Mouse (Mus musculus) heart, postnatal 25 days (tissue): ENCODE measurements around the gene Etl4. TPM values are rescaled to one million over a fixed set of nuclear protein-coding genes. Genes with fewer than 3 reads are reported as not detected.

Source experiments
- DNase-seq: peaks from one replicate; pipeline ENCODE4 v3.0.0; 2022; ENCODE audit warnings: low spot score
- intact Hi-C: fragments of 180-260 bp; cut with DNase I; formaldehyde crosslinking; loops from one replicate; pipeline ENCODE4 v1.15.1; 2025
- total RNA-seq, 2 experiments: library from RNA; stranded (reverse); gene quantifications; 2 replicates each; pipeline ENCODE4 v1.2.3; 2021

Etl4 gene
- total RNA-seq, 2 experiments from 2014 or later: 36.9 to 40.8 TPM

- intact Hi-C loops: no loop called here
Observed at GRCm38 (mm10) chr2:20595000-20595399, 685.4 kb downstream of the Etl4 start.

GRCm38 (mm10) chr2:20596558-20596957 lies 687.0 kb downstream of the Etl4 start:
- no peak for DNase-seq
- intact Hi-C loops: no loop called here

More at GRCm38 (mm10) chr2:20595000-20595399, 685.4 kb downstream of the Etl4 start:
- no peak for DNase-seq

- intact Hi-C loops: no loop called here
- no peak for DNase-seq
Observed at GRCm38 (mm10) chr2:20597193-20597592, 687.6 kb downstream of the Etl4 start.

- no peak for DNase-seq
- intact Hi-C loops: no loop called here
Observed at GRCm38 (mm10) chr2:20602656-20603055, 693.1 kb downstream of the Etl4 start.

- intact Hi-C loops: no loop called here
- DNase-seq: no peak
Observed at GRCm38 (mm10) chr2:20603536-20603935, 694.0 kb downstream of the Etl4 start.

GRCm38 (mm10) chr2:20603991-20604390 lies 694.4 kb downstream of the Etl4 start:
- DNase-seq: no peak
- intact Hi-C loops: no loop called here

GRCm38 (mm10) chr2:20609203-20609602 lies 699.6 kb downstream of the Etl4 start:
- no peak for DNase-seq
- intact Hi-C loops: no loop called here

GRCm38 (mm10) chr2:20615948-20616347 lies 706.4 kb downstream of the Etl4 start:
- DNase-seq: no peak
- intact Hi-C loops: loop anchor here (2.0 to 5.0 kb wide), 2 partner anchors 97 to 339 kb away; no protein-coding TSS in a partner anchor

GRCm38 (mm10) chr2:20618396-20618795 lies 708.8 kb downstream of the Etl4 start:
- no peak for DNase-seq
- intact Hi-C loops: loop anchor here (5.0 kb wide), 1 partner anchor 341 kb away; no protein-coding TSS in a partner anchor

GRCm38 (mm10) chr2:20619881-20620280 lies 710.3 kb downstream of the Etl4 start:
- intact Hi-C loops: loop anchor here (5.0 kb wide), 1 partner anchor 343 kb away; no protein-coding TSS in a partner anchor
- no peak for DNase-seq

GRCm38 (mm10) chr2:20629156-20629712 lies 719.7 kb downstream of the Etl4 start:
- intact Hi-C loops: no loop called here
- no peak for DNase-seq

- intact Hi-C loops: no loop called here
- DNase-seq: no peak
Observed at GRCm38 (mm10) chr2:20638604-20639003, 729.0 kb downstream of the Etl4 start.

- no peak for DNase-seq
- intact Hi-C loops: no loop called here
Observed at GRCm38 (mm10) chr2:20639721-20640120, 730.1 kb downstream of the Etl4 start.

- DNase-seq: no peak
- intact Hi-C loops: no loop called here
Observed at GRCm38 (mm10) chr2:20642818-20643217, 733.2 kb downstream of the Etl4 start.

- intact Hi-C loops: no loop called here
- DNase-seq: no peak
Observed at GRCm38 (mm10) chr2:20649817-20650216, 740.2 kb downstream of the Etl4 start.

GRCm38 (mm10) chr2:20653116-20653515 lies 743.5 kb downstream of the Etl4 start:
- intact Hi-C loops: no loop called here
- no peak for DNase-seq

GRCm38 (mm10) chr2:20654058-20654457 lies 744.5 kb downstream of the Etl4 start:
- intact Hi-C loops: no loop called here
- no peak for DNase-seq

- DNase-seq: no peak
- intact Hi-C loops: no loop called here
Observed at GRCm38 (mm10) chr2:20654598-20655340, 745.2 kb downstream of the Etl4 start.

GRCm38 (mm10) chr2:20655341-20655612 lies 745.7 kb downstream of the Etl4 start:
- no peak for DNase-seq
- intact Hi-C loops: no loop called here

- no peak for DNase-seq
- intact Hi-C loops: no loop called here
Observed at GRCm38 (mm10) chr2:20657856-20658255, 748.3 kb downstream of the Etl4 start.

GRCm38 (mm10) chr2:20661841-20662240 lies 752.3 kb downstream of the Etl4 start:
- DNase-seq: no peak
- intact Hi-C loops: no loop called here

GRCm38 (mm10) chr2:20662696-20663095 lies 753.1 kb downstream of the Etl4 start:
- no peak for DNase-seq
- intact Hi-C loops: no loop called here
